Mouse (Mus musculus) neural tube, embryonic 14.5 days (tissue): ENCODE results near the gene Mc3r. TPM values are rescaled to one million over a fixed set of nuclear protein-coding genes. Genes with fewer than 3 reads are reported as not detected.

Experiments used
- ATAC-seq: fragments of 200-750 bp; cut with Nextera tagmentation; 2 replicates; pipeline ENCODE4 v1.8.0; 2017; ENCODE audit warnings: low read depth, mild to moderate bottlenecking, moderate TSS enrichment, moderate library complexity
- H3K27ac ChIP-seq: fragments of 300-500 bp; sonication (generic); 2 replicates; pipeline ENCODE4 v1.5.1; 2014; ENCODE audit warnings: low read depth, mild to moderate bottlenecking, control low read depth, low read length, moderate library complexity, mixed read lengths
- H3K27me3 ChIP-seq: fragments of 300-500 bp; sonication (generic); 2 replicates; pipeline ENCODE4 v1.6.1; 2014; ENCODE audit warnings: low read length; ENCODE audit not compliant: control insufficient read depth, insufficient read depth
- H3K36me3 ChIP-seq: fragments of 300-500 bp; sonication (generic); 2 replicates; pipeline ENCODE4 v1.6.1; 2014; ENCODE audit warnings: low read length, mixed read lengths; ENCODE audit not compliant: control insufficient read depth, insufficient read depth
- H3K4me1 ChIP-seq: fragments of 300-500 bp; sonication (generic); 2 replicates; pipeline ENCODE4 v1.6.1; 2014; ENCODE audit warnings: low read length; ENCODE audit not compliant: control insufficient read depth, insufficient read depth
- H3K4me2 ChIP-seq: fragments of 300-500 bp; sonication (generic); 2 replicates; pipeline ENCODE4 v1.6.1; 2014; ENCODE audit warnings: mild to moderate bottlenecking, low read depth, low read length, control low read depth
- H3K4me3 ChIP-seq: fragments of 300-500 bp; sonication (generic); 2 replicates; pipeline ENCODE4 v1.5.1; 2014; ENCODE audit warnings: low read depth, low read length, control low read depth, mixed read lengths
- H3K9ac ChIP-seq: fragments of 300-500 bp; sonication (generic); replicated peaks from 2 replicates; pipeline ENCODE4 v1.6.1; 2014; ENCODE audit warnings: low read depth, mild to moderate bottlenecking, control low read depth, low read length, mixed read lengths
- H3K9me3 ChIP-seq: fragments of 300-500 bp; sonication (generic); 2 replicates; pipeline ENCODE4 v1.6.1; 2016; ENCODE audit warnings: low read length; ENCODE audit not compliant: control insufficient read depth
- WGBS: fragments of 180-500 bp; shearing (Covaris S2); extraction: QIAGEN DNeasy Blood & Tissue Kit; methylation state at CpG from one replicate; pipeline ENCODE4 v1.1.7; 2014; 5-methylcytosine and 5-hydroxymethylcytosine counted together
- polyA plus RNA-seq: library from polyadenylated mRNA; unstranded; fragments of >200 nt; fragmentation: Nextera tagmentation; extraction: Ambion mirVana; gene quantifications from 2 replicates; pipeline ENCODE4 v1.2.1, GENCODE M21; 2014

Gene Mc3r
- polyA plus RNA-seq, 1 experiment from 2014 or later, result 0.12 TPM

DNA sequence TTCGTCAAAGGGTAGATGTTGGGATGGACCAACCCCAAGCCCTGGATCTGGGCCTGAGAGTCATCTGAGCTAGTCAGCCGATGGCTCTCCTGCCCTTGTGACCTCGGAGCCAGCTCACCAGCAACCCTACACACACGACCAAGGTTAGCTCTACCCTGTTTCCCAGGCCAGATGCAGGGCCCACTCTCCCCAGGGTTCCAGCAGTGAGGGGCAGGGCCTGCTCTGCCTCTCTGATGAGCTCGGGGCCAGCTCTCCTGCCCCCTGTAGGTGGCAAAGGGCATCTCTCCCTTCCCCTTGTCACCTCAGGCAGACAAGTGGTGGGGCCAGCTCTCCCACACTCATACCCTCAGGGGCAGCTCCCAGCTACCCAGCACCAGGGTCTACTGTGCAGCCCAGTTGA lies 29.1 kb upstream of the Mc3r start:
- H3K27me3 ChIP-seq, result no peaks in the 10 kb centered on the region
- H3K36me3 ChIP-seq, result no peaks in the 10 kb centered on the region
- H3K9ac ChIP-seq, result no peak overlapping the region
- no peak for ATAC-seq
- H3K27ac ChIP-seq, result no peak overlapping the region
- H3K4me2 ChIP-seq, result no peak overlapping the region
- WGBS, result 63% methylated on average over 5 of the region's 5 CpGs
- H3K9me3 ChIP-seq, result no peaks in the 10 kb centered on the region
- no peak overlapping the region for H3K4me3 ChIP-seq
- no peaks in the 10 kb centered on the region for H3K4me1 ChIP-seq

DNA sequence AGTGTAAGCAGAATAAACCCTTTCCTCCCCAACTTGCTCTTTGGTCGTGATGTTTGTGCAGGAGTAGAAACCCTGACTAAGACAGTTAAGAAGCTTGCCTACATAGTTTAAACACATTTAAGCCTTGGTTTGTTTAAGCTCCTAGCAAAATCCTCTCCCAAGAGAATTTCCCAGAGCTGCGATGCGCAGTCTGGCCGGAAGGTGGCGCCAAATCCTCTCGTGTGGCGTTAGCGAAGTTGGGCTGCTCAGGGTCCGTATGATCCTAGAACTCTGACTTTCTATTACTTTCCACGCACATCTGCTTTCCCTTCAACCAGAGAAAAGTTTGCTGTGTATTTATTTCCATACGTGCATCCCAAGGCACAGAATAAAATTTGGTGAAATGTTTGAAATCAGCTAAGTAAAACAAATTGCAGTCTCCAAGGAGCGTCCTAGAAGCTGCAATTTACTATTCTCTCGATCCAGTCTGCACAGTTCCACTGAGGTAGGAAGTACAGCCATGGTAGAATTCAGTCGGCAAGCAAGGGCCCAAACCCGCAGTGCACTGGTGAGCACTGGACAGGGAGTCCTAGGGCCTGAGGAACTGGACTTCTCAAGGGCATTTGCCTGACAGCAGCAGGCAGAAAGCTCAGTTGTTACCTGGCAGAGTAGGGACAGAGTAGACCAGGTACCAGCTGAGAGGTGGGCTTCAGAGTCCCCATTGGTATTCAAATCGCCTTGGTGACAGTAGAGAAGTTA lies 26.5 kb upstream of the Mc3r start:
- Histone ChIP-seq H3K4me3 (no peak overlapping the region), H3K27ac (no peak overlapping the region), H3K4me2 (no peak overlapping the region), H3K9me3 (no peaks in the 10 kb centered on the region), H3K4me1 (no peaks in the 10 kb centered on the region), H3K36me3 (no peaks in the 10 kb centered on the region), H3K9ac (no peak overlapping the region), H3K27me3 (no peaks in the 10 kb centered on the region)
- WGBS, result 7% methylated on average over 16 of the region's 16 CpGs
- no peak for ATAC-seq

- no peak overlapping the region for H3K27ac ChIP-seq
- H3K36me3 ChIP-seq, result no peaks in the 10 kb centered on the region
- no peaks in the 10 kb centered on the region for H3K4me1 ChIP-seq
- H3K4me3 ChIP-seq, result no peak overlapping the region
- no peak overlapping the region for H3K9ac ChIP-seq
- ATAC-seq, result no peak
- no peaks in the 10 kb centered on the region for H3K9me3 ChIP-seq
- no peak overlapping the region for H3K4me2 ChIP-seq
- 22% methylated on average over 6 of the region's 6 CpGs for WGBS
- H3K27me3 ChIP-seq, result no peaks in the 10 kb centered on the region
These were observed 25.9 kb upstream of the Mc3r start for GRCm38 (mm10) chr2:172222394-172222785.

- no peak for ATAC-seq
- 82% methylated on average over 7 of the region's 7 CpGs for WGBS
- no peak overlapping the region for H3K27ac ChIP-seq
- no peaks in the 10 kb centered on the region for H3K27me3 ChIP-seq
- H3K9ac ChIP-seq, result no peak overlapping the region
- no peaks in the 10 kb centered on the region for H3K4me1 ChIP-seq
- no peak overlapping the region for H3K4me3 ChIP-seq
- no peaks in the 10 kb centered on the region for H3K9me3 ChIP-seq
- no peaks in the 10 kb centered on the region for H3K36me3 ChIP-seq
- H3K4me2 ChIP-seq, result no peak overlapping the region
These were observed 25.4 kb upstream of the Mc3r start for GRCm38 (mm10) chr2:172222891-172223290.

DNA sequence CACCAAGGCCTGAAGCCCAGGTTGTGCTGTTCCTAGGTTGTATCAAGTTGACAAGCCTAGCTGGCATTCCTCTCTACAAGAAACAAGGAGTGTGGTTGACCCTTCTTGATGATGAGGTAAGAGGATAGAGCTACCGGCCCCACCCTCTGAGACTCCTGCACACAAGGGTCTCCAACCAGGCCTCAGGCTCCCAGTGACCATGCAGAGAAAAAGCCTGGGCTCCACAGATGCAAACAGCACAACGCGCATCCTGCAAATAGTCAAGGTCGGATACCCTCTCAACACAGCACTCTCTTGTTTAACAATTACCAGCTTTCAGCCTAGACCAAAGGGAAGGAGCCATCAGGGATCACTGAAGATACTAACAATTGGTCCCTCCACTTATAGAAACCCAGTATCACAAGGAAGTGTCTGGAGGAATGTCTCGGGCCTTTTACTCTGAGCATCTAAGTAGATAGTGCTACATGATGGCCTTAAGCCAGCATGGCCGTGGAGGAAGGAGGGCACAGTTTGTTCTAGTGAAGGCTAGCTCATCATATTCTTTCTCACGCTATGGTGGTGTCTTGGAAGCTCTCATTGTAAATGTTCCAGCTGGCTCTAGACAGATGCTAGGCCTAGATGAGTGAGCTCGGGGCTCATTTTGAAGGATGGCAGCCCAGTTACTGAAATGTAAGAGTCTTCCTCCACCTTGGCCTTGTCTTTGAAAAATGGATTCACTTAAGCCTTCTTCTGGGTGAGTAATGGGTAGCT lies 24.7 kb upstream of the Mc3r start:
- WGBS, result 84% methylated on average over 8 of the region's 8 CpGs
- no peaks in the 10 kb centered on the region for H3K4me1 ChIP-seq

DNA sequence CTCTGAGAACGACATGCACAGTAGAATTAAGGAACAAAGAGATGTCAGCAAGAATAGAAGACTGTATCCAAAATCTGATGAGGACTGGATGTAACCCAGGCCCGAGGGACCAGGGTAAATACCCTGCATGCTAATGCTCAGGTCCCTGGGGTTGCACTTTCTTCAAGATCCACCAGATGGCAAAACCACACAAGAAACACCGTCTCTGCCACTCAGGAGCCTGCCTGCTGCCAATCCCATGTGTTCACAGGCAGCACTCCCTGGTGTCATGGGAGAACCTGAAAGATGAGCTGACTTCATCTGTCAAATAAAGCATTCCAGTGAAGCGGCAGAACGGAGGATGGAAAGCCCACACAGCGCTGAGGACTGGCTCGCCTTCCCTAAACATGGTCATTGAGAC lies 21.3 kb upstream of the Mc3r start:
- H3K4me3 ChIP-seq, result no peak overlapping the region

More for the DNA sequence above, 24.7 kb upstream of the Mc3r start:
- Histone ChIP-seq H3K27ac (no peak overlapping the region), H3K9me3 (no peaks in the 10 kb centered on the region), H3K27me3 (no peaks in the 10 kb centered on the region), H3K9ac (no peak overlapping the region), H3K4me3 (no peak overlapping the region), H3K36me3 (no peaks in the 10 kb centered on the region), H3K4me2 (no peak overlapping the region)
- no peak for ATAC-seq

DNA sequence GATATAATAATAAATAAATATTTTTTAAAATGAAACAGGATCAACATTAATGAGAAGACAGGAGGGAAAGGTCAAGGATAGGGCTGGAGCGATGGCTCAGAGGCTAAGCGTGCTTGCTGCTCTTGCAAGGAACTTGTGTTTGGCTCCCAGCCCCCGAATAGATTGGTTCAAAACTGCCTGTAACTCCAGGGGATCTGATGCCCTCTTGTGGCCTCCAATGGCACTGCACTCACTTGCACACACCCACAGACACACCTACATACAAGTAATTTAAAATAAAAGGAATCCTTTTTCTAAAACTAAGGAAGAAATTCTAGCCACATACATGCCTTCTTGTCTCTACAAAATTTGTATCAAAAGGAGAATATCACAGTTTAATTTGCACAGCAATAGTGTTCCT lies 20.5 kb upstream of the Mc3r start:
- H3K27me3 ChIP-seq, result no peaks in the 10 kb centered on the region
- H3K9ac ChIP-seq, result no peak overlapping the region
- ATAC-seq, result no peak
- H3K4me2 ChIP-seq, result no peak overlapping the region
- no peaks in the 10 kb centered on the region for H3K4me1 ChIP-seq
- H3K27ac ChIP-seq, result no peak overlapping the region
- H3K4me3 ChIP-seq, result no peak overlapping the region
- no peaks in the 10 kb centered on the region for H3K9me3 ChIP-seq
- WGBS, result 96% methylated on average over 3 of the region's 3 CpGs
- H3K36me3 ChIP-seq, result no peaks in the 10 kb centered on the region

More for the DNA sequence above, 21.3 kb upstream of the Mc3r start:
- Histone ChIP-seq H3K4me1 (no peaks in the 10 kb centered on the region), H3K27me3 (no peaks in the 10 kb centered on the region), H3K36me3 (no peaks in the 10 kb centered on the region), H3K4me2 (no peak overlapping the region), H3K9me3 (no peaks in the 10 kb centered on the region), H3K9ac (no peak overlapping the region), H3K27ac (no peak overlapping the region)
- 42% methylated on average over 7 of the region's 7 CpGs for WGBS
- peak; percentile 78; the same call in 1 of the 2 replicates for ATAC-seq

- Histone ChIP-seq H3K4me1 (no peaks in the 10 kb centered on the region), H3K36me3 (no peaks in the 10 kb centered on the region), H3K4me2 (no peak overlapping the region), H3K4me3 (no peak overlapping the region), H3K27me3 (no peaks in the 10 kb centered on the region), H3K9ac (no peak overlapping the region), H3K27ac (no peak overlapping the region), H3K9me3 (no peaks in the 10 kb centered on the region)
- WGBS, result 55% methylated on average over 3 of the region's 3 CpGs
- ATAC-seq, result no peak
These were observed 19.1 kb upstream of the Mc3r start for GRCm38 (mm10) chr2:172229190-172229589.

- Histone ChIP-seq H3K27me3 (no peaks in the 10 kb centered on the region), H3K4me2 (no peak overlapping the region), H3K4me1 (no peaks in the 10 kb centered on the region), H3K4me3 (no peak overlapping the region), H3K27ac (no peak overlapping the region), H3K36me3 (no peaks in the 10 kb centered on the region), H3K9ac (no peak overlapping the region), H3K9me3 (no peaks in the 10 kb centered on the region)
- WGBS, result 63% methylated on average over 4 of the region's 4 CpGs
- no peak for ATAC-seq
These were observed 18.2 kb upstream of the Mc3r start for GRCm38 (mm10) chr2:172230126-172230525.
